Mouse (Mus musculus) heart, embryonic 16.5 days (tissue): ENCODE results near the gene Rbpj. TPM values are rescaled to one million over a fixed set of nuclear protein-coding genes. Genes with fewer than 3 reads are reported as not detected.

Experiments used
- ATAC-seq: fragments of 200-750 bp; cut with Nextera tagmentation; replicated peaks from 2 replicates; pipeline ENCODE4 v1.8.0; 2017; ENCODE audit warnings: moderate number of reproducible peaks; ENCODE audit not compliant: insufficient read depth, low FRiP score; ENCODE audit errors: extremely low read depth
- H3K27ac ChIP-seq: fragments of 300-500 bp; sonication (generic); 2 replicates; pipeline ENCODE4 v1.5.1; 2014; ENCODE audit warnings: mild to moderate bottlenecking, low read length, control low read depth, moderate library complexity
- H3K27me3 ChIP-seq: fragments of 300-500 bp; sonication (generic); 2 replicates; pipeline ENCODE4 v1.6.1; 2014; ENCODE audit warnings: low read length, mixed read lengths; ENCODE audit not compliant: control insufficient read depth, insufficient read depth
- H3K36me3 ChIP-seq: fragments of 300-500 bp; sonication (generic); 2 replicates; pipeline ENCODE4 v1.6.1; 2014; ENCODE audit not compliant: control insufficient read depth, insufficient read depth
- H3K4me1 ChIP-seq: fragments of 300-500 bp; sonication (generic); 2 replicates; pipeline ENCODE4 v1.6.1; 2014; ENCODE audit warnings: low read length, mixed read lengths; ENCODE audit not compliant: control insufficient read depth, insufficient read depth
- H3K4me2 ChIP-seq: fragments of 300-500 bp; sonication (generic); 2 replicates; pipeline ENCODE4 v1.6.1; 2014; ENCODE audit warnings: low read depth, mild to moderate bottlenecking, control low read depth, low read length
- H3K4me3 ChIP-seq: fragments of 300-500 bp; sonication (generic); 2 replicates; pipeline ENCODE4 v1.5.1; 2014; ENCODE audit warnings: mild to moderate bottlenecking, control low read depth, low read length
- H3K9ac ChIP-seq: fragments of 300-500 bp; sonication (generic); 2 replicates; pipeline ENCODE4 v1.6.1; 2014; ENCODE audit warnings: low read length, control low read depth
- H3K9me3 ChIP-seq: fragments of 300-500 bp; sonication (generic); replicated peaks from 2 replicates; pipeline ENCODE4 v1.6.1; 2016; ENCODE audit warnings: low read length; ENCODE audit not compliant: control insufficient read depth
- WGBS: fragments of 180-500 bp; shearing (Covaris S2); extraction: QIAGEN DNeasy Blood & Tissue Kit; methylation state at CpG from one replicate; pipeline ENCODE4 v1.1.7; 2014; 5-methylcytosine and 5-hydroxymethylcytosine counted together
- polyA plus RNA-seq: library from polyadenylated mRNA; unstranded; fragments of >200 nt; fragmentation: Nextera tagmentation; extraction: Ambion mirVana; gene quantifications from 2 replicates; pipeline ENCODE4 v1.2.1, GENCODE M21; 2015

Rbpj gene
- polyA plus RNA-seq, 1 experiment from 2014 or later, result 20.3 TPM

DNA sequence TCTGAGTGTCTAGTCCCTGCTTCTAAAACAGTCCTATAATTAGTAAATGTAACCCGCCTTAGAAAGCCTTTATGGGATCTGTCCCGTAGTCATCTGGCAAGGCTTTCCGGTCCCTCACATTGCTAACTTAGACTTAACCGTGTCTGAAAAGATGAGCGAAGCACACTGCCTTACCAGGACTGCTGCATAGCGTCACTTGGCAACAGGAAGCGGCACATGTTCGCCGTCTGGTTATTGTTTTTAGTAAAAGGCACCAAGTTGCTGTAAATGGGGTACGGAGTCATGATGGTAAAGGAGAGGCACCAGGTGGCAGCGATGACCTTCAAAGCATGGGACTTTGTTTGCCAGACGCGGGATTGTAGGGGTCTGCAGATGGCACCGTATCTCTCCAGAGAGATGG is 236.7 kb downstream of the Rbpj start:
- H3K4me3 ChIP-seq, result no peak overlapping the region
- H3K27ac ChIP-seq, result no peak overlapping the region
- H3K4me2 ChIP-seq, result no peak overlapping the region
- H3K4me1 ChIP-seq, result no peaks in the 10 kb centered on the region
- no peak for ATAC-seq
- H3K36me3 ChIP-seq, result no peaks in the 10 kb centered on the region
- no peaks in the 10 kb centered on the region for H3K9me3 ChIP-seq
- 83% methylated on average over 14 of the region's 14 CpGs for WGBS
- no peak overlapping the region for H3K9ac ChIP-seq
- H3K27me3 ChIP-seq, result no peaks in the 10 kb centered on the region

Other genes starting within 250 kb of the Rbpj start
- 188 and 196 TPM in 2 replicates for gene Smim20, start 199.1 kb upstream of the Rbpj start, polyA plus RNA-seq
- gene Cckar, start 241.6 kb downstream of the Rbpj start, polyA plus RNA-seq, result 0.96 and 3.6 TPM in 2 replicates